Mouse (Mus musculus): Measurements from ENCODE around the gene Zbtb25. TPM values are rescaled to one million over a fixed set of nuclear protein-coding genes. Genes with fewer than 3 reads are reported as not detected.

The Zbtb25 gene
- polyA plus RNA-seq, 1 experiment from 2014 or later: 19.5 TPM

DNA sequence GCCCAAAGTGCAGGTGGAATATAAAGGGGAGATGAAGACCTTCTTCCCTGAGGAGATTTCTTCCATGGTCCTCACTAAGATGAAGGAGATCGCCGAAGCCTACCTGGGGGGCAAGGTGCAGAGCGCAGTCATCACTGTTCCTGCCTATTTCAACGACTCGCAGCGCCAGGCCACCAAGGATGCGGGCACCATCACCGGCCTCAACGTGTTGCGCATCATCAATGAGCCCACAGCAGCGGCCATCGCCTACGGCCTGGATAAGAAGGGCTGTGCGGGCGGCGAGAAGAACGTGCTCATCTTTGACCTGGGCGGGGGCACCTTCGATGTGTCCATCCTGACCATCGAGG lies 35.4 kb upstream of the Zbtb25 start:
- Histone ChIP-seq H3K27me3 (ENCODE audit: control insufficient read depth, insufficient read depth, low read length) (peaks cover 22% of the 10 kb centered on the region), H3K36me3 (ENCODE audit: control insufficient read depth, insufficient read depth, low read length) (no peaks in the 10 kb centered on the region), H3K4me3 (ENCODE audit: low read depth, low read length) (peak overlapping the region; percentile 68), H3K9ac (ENCODE audit: low read length) (no peak overlapping the region), H3K4me2 (ENCODE audit: low read depth, severe bottlenecking) (peak overlapping the region; percentile 60), H3K9me3 (ENCODE audit: control insufficient read depth, low read length) (no peaks in the 10 kb centered on the region), H3K27ac (replicated peaks; ENCODE audit: low read depth, low read length) (no peak overlapping the region), H3K4me1 (ENCODE audit: control insufficient read depth, insufficient read depth, low read length) (peaks cover 4% of the 10 kb centered on the region; the same call in 1 of the 2 replicates)
- no peak for DNase-seq (ENCODE audit: low spot score)
- ATAC-seq (ENCODE audit: insufficient number of reproducible peaks, low FRiP score, low TSS enrichment, low read depth): no peak
- WGBS: 10% methylated on average over 20 of the region's 20 CpGs

DNA sequence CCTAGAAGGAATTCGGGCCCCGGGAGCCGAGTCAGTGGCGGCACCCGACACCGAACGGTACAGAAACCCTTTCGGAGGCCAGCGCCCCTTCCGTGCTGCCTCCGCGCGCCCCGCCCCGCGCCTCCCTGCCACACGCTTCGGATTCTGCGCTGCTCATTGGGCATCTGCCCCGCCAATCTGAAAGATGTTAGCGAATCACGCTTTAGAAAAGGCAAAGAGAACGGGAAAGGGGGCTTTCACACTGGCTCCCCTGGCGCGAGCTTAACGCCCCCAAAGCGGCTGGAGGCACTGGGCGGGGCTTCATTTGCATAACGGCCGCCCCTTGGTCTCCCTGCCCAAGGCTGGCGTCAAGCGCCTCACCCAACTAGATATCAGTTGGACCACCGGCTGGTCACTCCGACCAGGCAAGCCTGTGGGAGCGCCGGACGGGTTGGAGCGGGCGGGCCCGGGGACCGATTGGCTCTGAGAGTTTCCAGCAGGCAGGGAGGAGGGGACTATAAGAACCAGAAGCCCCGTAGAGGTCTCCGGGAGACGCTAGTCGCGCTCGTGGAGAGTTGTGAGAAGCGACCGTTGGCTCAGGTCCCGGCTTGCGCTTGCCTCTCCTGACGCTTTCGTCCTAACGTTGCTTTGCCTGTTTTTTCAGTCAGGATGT lies 34.6 kb upstream of the Zbtb25 start, which contains the start of gene Hspa2:
Gene Hspa2 (plus strand): TSS at position 291 of the 652 bp plus-strand sequence.
- Histone ChIP-seq H3K4me1 (ENCODE audit: control insufficient read depth, insufficient read depth, low read length) (0 out of 2 replicates have a peak, but pooled peaks cover under 1% of the 10 kb centered on the region), H3K4me3 (ENCODE audit: low read depth, low read length) (peak within 1 kb of the TSS; percentile 68), H3K36me3 (ENCODE audit: control insufficient read depth, insufficient read depth, low read length) (no peaks in the 10 kb centered on the region), H3K9ac (ENCODE audit: low read length) (peak within 1 kb of the TSS; percentile 60), H3K4me2 (ENCODE audit: low read depth, severe bottlenecking) (peak within 1 kb of the TSS; percentile 60), H3K27ac (replicated peaks; ENCODE audit: low read depth, low read length) (no peak within 1 kb of the TSS), H3K9me3 (ENCODE audit: control insufficient read depth, low read length) (no peaks in the 10 kb centered on the region), H3K27me3 (ENCODE audit: control insufficient read depth, insufficient read depth, low read length) (peaks cover 22% of the 10 kb centered on the region)
- DNase-seq (ENCODE audit: low spot score): peak; percentile 99
- WGBS: 0% methylated on average over 54 of the region's 54 CpGs
- ATAC-seq (ENCODE audit: insufficient number of reproducible peaks, low FRiP score, low TSS enrichment, low read depth): peak; percentile 97

DNA sequence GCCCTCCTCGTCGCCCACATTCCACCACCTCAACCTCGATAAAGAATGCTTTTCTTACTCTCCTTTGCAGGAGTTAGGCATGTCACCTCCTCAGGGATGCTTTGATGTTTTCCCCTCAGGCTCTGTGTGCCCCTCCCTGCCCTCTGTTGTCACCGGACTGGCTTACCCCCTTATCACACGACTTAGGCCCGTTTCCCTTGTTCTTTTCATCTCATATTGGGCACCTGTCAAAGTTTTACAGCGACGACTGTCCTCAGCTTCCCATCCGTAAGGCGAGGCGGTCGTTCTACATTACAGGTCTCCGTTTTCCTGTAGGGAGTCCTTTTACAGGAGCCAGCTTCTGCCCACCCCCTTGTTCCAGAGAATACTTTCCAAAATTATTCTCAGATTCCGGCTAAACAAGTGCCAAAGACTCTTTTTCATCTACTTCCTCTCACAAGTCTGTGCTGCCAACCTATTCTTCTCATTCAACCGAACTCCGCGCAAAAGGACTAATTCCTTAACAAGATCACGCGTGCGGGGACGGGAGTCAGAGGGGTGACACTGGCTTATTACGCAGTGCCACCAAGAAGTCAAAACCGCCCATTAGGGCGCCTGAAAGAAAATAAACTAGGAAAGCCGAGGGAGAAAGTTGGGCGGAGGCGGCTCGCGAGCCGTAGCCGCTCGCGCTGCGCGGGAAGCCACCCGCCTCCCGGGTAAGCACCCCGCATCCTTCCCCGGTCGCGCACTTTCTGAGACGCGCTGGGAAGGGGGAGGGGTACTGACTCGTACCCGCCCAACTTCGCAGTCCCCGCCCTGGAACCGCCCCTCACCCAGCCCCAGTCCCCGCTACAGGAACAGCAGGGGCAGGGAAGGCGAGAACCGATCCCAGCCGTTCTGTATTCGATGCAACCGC lies 33.8 kb upstream of the Zbtb25 start:
- DNase-seq (ENCODE audit: low spot score): no peak

DNA sequence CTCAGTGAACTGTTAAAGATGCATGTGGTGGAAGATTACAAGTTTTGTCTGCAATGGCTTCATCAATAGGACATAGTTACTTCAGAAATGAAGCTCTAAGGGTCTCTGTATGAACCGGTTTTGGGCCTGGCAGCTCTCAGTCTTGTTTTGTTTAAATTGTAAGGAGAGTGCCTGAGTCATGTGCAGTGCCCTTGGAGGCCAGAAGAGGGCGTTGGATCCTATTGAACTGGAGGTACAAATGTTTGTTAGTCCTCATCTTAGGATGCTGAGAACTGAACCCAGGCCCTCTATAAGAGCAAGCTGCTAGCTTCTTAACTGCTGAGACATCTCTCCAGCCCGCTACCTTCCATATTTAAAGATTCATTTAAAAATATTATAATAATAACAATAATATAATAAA lies 32.3 kb upstream of the Zbtb25 start:
- Histone ChIP-seq H3K4me1 (ENCODE audit: control insufficient read depth, insufficient read depth, low read length) (no peaks in the 10 kb centered on the region), H3K27me3 (ENCODE audit: control insufficient read depth, insufficient read depth, low read length) (peaks cover 22% of the 10 kb centered on the region), H3K36me3 (ENCODE audit: control insufficient read depth, insufficient read depth, low read length) (no peaks in the 10 kb centered on the region), H3K4me2 (ENCODE audit: low read depth, severe bottlenecking) (no peak overlapping the region), H3K9ac (ENCODE audit: low read length) (no peak overlapping the region), H3K9me3 (ENCODE audit: control insufficient read depth, low read length) (no peaks in the 10 kb centered on the region), H3K4me3 (ENCODE audit: low read depth, low read length) (no peak overlapping the region), H3K27ac (replicated peaks; ENCODE audit: low read depth, low read length) (no peak overlapping the region)
- WGBS: 65% methylated on average over 3 of the region's 3 CpGs
- DNase-seq (ENCODE audit: low spot score) (no peak), ATAC-seq (ENCODE audit: insufficient number of reproducible peaks, low FRiP score, low TSS enrichment, low read depth) (no peak)

More for the DNA sequence above, 33.8 kb upstream of the Zbtb25 start:
- Histone ChIP-seq H3K27ac (replicated peaks; ENCODE audit: low read depth, low read length) (no peak overlapping the region), H3K9ac (ENCODE audit: low read length) (peak overlapping the region; percentile 60), H3K27me3 (ENCODE audit: control insufficient read depth, insufficient read depth, low read length) (peaks cover 22% of the 10 kb centered on the region), H3K4me2 (ENCODE audit: low read depth, severe bottlenecking) (peak overlapping the region; percentile 60), H3K36me3 (ENCODE audit: control insufficient read depth, insufficient read depth, low read length) (no peaks in the 10 kb centered on the region), H3K4me3 (ENCODE audit: low read depth, low read length) (peak overlapping the region; percentile 68), H3K9me3 (ENCODE audit: control insufficient read depth, low read length) (no peaks in the 10 kb centered on the region), H3K4me1 (ENCODE audit: control insufficient read depth, insufficient read depth, low read length) (no peaks in the 10 kb centered on the region)
- peak; percentile 89 for ATAC-seq (ENCODE audit: insufficient number of reproducible peaks, low FRiP score, low TSS enrichment, low read depth)
- WGBS: under 1% methylated on average over 54 of the region's 54 CpGs

DNA sequence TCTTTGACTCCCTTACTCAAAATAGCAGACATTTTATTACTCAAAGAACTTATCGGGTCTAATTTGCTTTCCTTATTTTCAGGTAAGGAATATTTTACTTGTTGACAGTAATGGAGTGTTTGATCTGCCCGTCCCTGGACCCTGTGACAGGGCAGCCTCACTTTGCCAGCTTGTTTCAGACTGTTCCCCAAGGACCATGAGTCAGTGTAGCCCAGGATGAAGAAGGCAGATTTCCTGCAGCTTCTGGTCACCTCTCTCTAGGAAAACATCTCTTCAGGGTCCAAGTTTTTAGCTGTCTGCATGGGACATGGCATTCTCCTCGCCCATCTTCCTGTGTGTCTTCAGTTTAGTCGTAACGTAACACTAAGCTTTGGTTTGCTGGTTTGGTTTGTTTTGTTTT lies 27.9 kb upstream of the Zbtb25 start:
- 82% methylated on average over 5 of the region's 5 CpGs for WGBS
- no peak overlapping the region for H3K9ac ChIP-seq (ENCODE audit: low read length)
- no peak for DNase-seq (ENCODE audit: low spot score)
- H3K36me3 ChIP-seq (ENCODE audit: control insufficient read depth, insufficient read depth, low read length): no peaks in the 10 kb centered on the region
- H3K4me2 ChIP-seq (ENCODE audit: low read depth, severe bottlenecking): no peak overlapping the region
- H3K27me3 ChIP-seq (ENCODE audit: control insufficient read depth, insufficient read depth, low read length): no peaks in the 10 kb centered on the region
- no peaks in the 10 kb centered on the region for H3K4me1 ChIP-seq (ENCODE audit: control insufficient read depth, insufficient read depth, low read length)
- H3K9me3 ChIP-seq (ENCODE audit: control insufficient read depth, low read length): no peaks in the 10 kb centered on the region
- no peak for ATAC-seq (ENCODE audit: insufficient number of reproducible peaks, low FRiP score, low TSS enrichment, low read depth)
- no peak overlapping the region for H3K4me3 ChIP-seq (ENCODE audit: low read depth, low read length)
- H3K27ac ChIP-seq (replicated peaks; ENCODE audit: low read depth, low read length): no peak overlapping the region

DNA sequence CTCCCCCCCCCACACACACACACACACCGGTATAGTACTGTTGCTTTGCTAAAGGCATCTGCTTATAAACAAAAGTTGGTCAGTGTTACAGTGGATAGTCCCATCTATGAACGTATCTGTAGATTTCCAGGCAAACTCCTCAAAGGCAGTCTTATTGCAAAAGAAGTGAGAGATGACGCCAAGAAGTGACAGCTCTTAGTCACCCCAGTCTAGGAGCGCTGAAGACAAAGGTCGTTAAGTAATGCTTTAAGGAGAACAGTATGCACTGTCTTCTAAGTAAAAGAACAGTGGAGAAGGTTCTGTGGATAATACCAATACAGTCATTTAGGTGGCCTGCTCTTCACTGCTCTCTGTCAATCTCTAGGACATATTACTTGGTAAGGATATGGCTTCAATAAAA lies 23.6 kb upstream of the Zbtb25 start:
- Histone ChIP-seq H3K9ac (ENCODE audit: low read length) (no peak overlapping the region), H3K27me3 (ENCODE audit: control insufficient read depth, insufficient read depth, low read length) (no peaks in the 10 kb centered on the region), H3K4me1 (ENCODE audit: control insufficient read depth, insufficient read depth, low read length) (no peaks in the 10 kb centered on the region), H3K27ac (replicated peaks; ENCODE audit: low read depth, low read length) (no peak overlapping the region), H3K36me3 (ENCODE audit: control insufficient read depth, insufficient read depth, low read length) (peaks cover 4% of the 10 kb centered on the region; the same call in 1 of the 2 replicates), H3K9me3 (ENCODE audit: control insufficient read depth, low read length) (no peaks in the 10 kb centered on the region), H3K4me3 (ENCODE audit: low read depth, low read length) (no peak overlapping the region), H3K4me2 (ENCODE audit: low read depth, severe bottlenecking) (no peak overlapping the region)
- 82% methylated on average over 5 of the region's 5 CpGs for WGBS
- ATAC-seq (ENCODE audit: insufficient number of reproducible peaks, low FRiP score, low TSS enrichment, low read depth) (no peak), DNase-seq (ENCODE audit: low spot score) (no peak)

DNA sequence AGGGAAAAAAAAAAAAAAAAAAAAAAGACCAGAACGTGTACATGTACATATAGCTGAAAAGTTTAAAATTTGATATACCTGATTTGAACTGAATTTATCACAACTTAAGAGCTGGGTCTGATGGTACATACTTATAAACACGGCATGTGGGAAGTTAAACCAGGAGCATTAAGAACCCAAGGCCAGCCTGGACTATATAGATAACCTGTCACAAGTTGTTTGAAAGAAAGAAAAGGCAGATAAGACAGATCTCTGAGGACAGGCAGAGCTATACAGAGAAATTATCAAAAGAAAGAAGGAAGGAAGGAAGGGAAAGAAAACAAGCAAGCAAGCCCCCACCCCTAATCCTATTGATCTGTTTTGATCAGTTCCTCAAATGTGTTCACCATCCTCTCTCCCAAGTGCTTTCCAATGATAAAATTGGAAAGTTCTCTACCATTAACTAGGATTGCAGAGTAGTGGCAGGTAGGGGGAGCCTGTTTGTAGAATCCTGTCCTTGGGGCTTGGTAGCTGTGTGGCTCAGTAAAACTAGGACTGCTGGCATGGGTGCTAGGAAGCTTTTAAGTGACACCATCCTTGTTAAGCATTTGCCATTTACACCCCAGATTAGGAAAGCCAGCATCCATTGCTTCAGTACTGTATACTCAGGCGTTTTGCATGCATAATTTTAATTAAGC lies 22.3 kb upstream of the Zbtb25 start:
- ATAC-seq (ENCODE audit: insufficient number of reproducible peaks, low FRiP score, low TSS enrichment, low read depth) (no peak), DNase-seq (ENCODE audit: low spot score) (no peak)
- no peak overlapping the region for H3K4me3 ChIP-seq (ENCODE audit: low read depth, low read length)
- H3K27me3 ChIP-seq (ENCODE audit: control insufficient read depth, insufficient read depth, low read length): no peaks in the 10 kb centered on the region
- H3K27ac ChIP-seq (replicated peaks; ENCODE audit: low read depth, low read length): no peak overlapping the region
- H3K36me3 ChIP-seq (ENCODE audit: control insufficient read depth, insufficient read depth, low read length): peaks cover 4% of the 10 kb centered on the region; the same call in 1 of the 2 replicates
- no peaks in the 10 kb centered on the region for H3K9me3 ChIP-seq (ENCODE audit: control insufficient read depth, low read length)
- no peak overlapping the region for H3K4me2 ChIP-seq (ENCODE audit: low read depth, severe bottlenecking)
- H3K9ac ChIP-seq (ENCODE audit: low read length): no peak overlapping the region
- WGBS: 74% methylated on average over 3 of the region's 3 CpGs
- no peaks in the 10 kb centered on the region for H3K4me1 ChIP-seq (ENCODE audit: control insufficient read depth, insufficient read depth, low read length)

DNA sequence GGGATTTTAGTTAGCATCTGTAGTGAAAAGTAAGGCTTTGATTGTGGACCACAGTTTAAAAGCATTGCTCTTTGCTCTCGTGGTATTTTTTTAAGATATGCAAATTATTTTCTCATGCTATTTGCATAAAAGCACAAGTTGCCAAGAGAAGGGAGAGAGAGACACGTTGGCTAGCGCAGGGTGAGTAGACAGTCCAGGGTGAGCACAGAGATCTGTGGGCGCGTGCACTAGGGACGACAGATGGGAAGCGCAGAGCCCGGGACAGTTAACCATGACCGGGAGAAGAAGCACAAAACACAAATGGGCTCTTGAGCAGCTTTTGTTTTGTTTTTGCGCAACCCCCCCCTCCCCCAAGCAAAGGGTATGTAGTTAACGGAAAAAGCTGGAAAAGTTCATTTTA lies 19.4 kb upstream of the Zbtb25 start:
- ATAC-seq (ENCODE audit: insufficient number of reproducible peaks, low FRiP score, low TSS enrichment, low read depth): no peak
- Histone ChIP-seq H3K27ac (replicated peaks; ENCODE audit: low read depth, low read length) (no peak overlapping the region), H3K9me3 (ENCODE audit: control insufficient read depth, low read length) (no peaks in the 10 kb centered on the region), H3K36me3 (ENCODE audit: control insufficient read depth, insufficient read depth, low read length) (peaks cover 4% of the 10 kb centered on the region; the same call in 1 of the 2 replicates), H3K4me1 (ENCODE audit: control insufficient read depth, insufficient read depth, low read length) (no peaks in the 10 kb centered on the region), H3K4me2 (ENCODE audit: low read depth, severe bottlenecking) (no peak overlapping the region), H3K4me3 (ENCODE audit: low read depth, low read length) (no peak overlapping the region), H3K9ac (ENCODE audit: low read length) (no peak overlapping the region), H3K27me3 (ENCODE audit: control insufficient read depth, insufficient read depth, low read length) (no peaks in the 10 kb centered on the region)
- DNase-seq (ENCODE audit: low spot score): no peak
- WGBS: 93% methylated on average over 11 of the region's 11 CpGs

All from limb, embryonic 11.5 days (tissue).